Mouse (Mus musculus): Measurements from ENCODE around the gene Glod4. TPM values are rescaled to one million over a fixed set of nuclear protein-coding genes. Genes with fewer than 3 reads are reported as not detected.
A peak's percentile ranks its signal among the peaks of the same experiment; 100 is the strongest.

Glod4 gene
- polyA plus RNA-seq, 1 experiment from 2014 or later = 121 TPM

GRCm38 (mm10) chr11:76153236-76153951 lies 90.1 kb downstream of the Glod4 start:
- Histone ChIP-seq H3K4me2 (no peak overlapping the region), H3K27ac (no peak overlapping the region), H3K9me3 (no peaks in the 10 kb centered on the region), H3K4me3 (no peak overlapping the region), H3K36me3 (peaks cover 52% of the 10 kb centered on the region), H3K27me3 (no peaks in the 10 kb centered on the region), H3K9ac (no peak overlapping the region), H3K4me1 (replicated peaks) (peaks cover 7% of the 10 kb centered on the region)
- no peak for ATAC-seq (ENCODE audit: low FRiP score)
- WGBS = 93% methylated on average over 5 of the region's 5 CpGs

- Histone ChIP-seq H3K27ac (no peak overlapping the region), H3K9ac (no peak overlapping the region), H3K4me3 (no peak overlapping the region), H3K27me3 (no peaks in the 10 kb centered on the region), H3K4me1 (replicated peaks) (peaks cover 15% of the 10 kb centered on the region), H3K4me2 (no peak overlapping the region), H3K9me3 (no peaks in the 10 kb centered on the region), H3K36me3 (peaks cover 35% of the 10 kb centered on the region)
- ATAC-seq (ENCODE audit: low FRiP score) = no peak
- 83% methylated on average over 4 of the region's 4 CpGs for WGBS
Observed at GRCm38 (mm10) chr11:76150980-76151379, 92.5 kb downstream of the Glod4 start.

- ATAC-seq (ENCODE audit: low FRiP score) = no peak
- Histone ChIP-seq H3K27ac (peak overlapping the region; percentile 66), H3K9me3 (no peaks in the 10 kb centered on the region), H3K4me3 (no peak overlapping the region), H3K4me2 (0 out of 2 replicates have a peak overlapping the region, but pooled peaks have one; percentile 10), H3K9ac (no peak overlapping the region), H3K36me3 (peaks cover 20% of the 10 kb centered on the region), H3K4me1 (replicated peaks) (peaks cover 15% of the 10 kb centered on the region), H3K27me3 (no peaks in the 10 kb centered on the region)
- 75% methylated on average over 8 of the region's 8 CpGs for WGBS
Observed at GRCm38 (mm10) chr11:76148055-76149008, 95.2 kb downstream of the Glod4 start.

GRCm38 (mm10) chr11:76146187-76147010 lies 97.1 kb downstream of the Glod4 start:
- H3K36me3 ChIP-seq = peaks cover 21% of the 10 kb centered on the region
- no peak overlapping the region for H3K9ac ChIP-seq
- H3K4me3 ChIP-seq = no peak overlapping the region
- WGBS = 91% methylated on average over 8 of the region's 8 CpGs
- H3K27ac ChIP-seq = no peak overlapping the region
- no peak for ATAC-seq (ENCODE audit: low FRiP score)
- no peaks in the 10 kb centered on the region for H3K9me3 ChIP-seq
- H3K4me1 ChIP-seq (replicated peaks) = peaks cover 15% of the 10 kb centered on the region
- no peaks in the 10 kb centered on the region for H3K27me3 ChIP-seq
- H3K4me2 ChIP-seq = no peak overlapping the region

GRCm38 (mm10) chr11:76145169-76145568 lies 98.4 kb downstream of the Glod4 start:
- peaks cover 23% of the 10 kb centered on the region for H3K36me3 ChIP-seq
- no peak overlapping the region for H3K4me2 ChIP-seq
- no peaks in the 10 kb centered on the region for H3K27me3 ChIP-seq
- ATAC-seq (ENCODE audit: low FRiP score) = no peak
- H3K4me1 ChIP-seq (replicated peaks) = peaks cover 15% of the 10 kb centered on the region
- H3K27ac ChIP-seq = no peak overlapping the region
- no peak overlapping the region for H3K9ac ChIP-seq
- H3K9me3 ChIP-seq = no peaks in the 10 kb centered on the region
- no peak overlapping the region for H3K4me3 ChIP-seq
- WGBS = 100% methylated on average over 1 of the region's 1 CpGs

- Histone ChIP-seq H3K27me3 (no peaks in the 10 kb centered on the region), H3K4me2 (no peak overlapping the region), H3K9ac (no peak overlapping the region), H3K4me3 (no peak overlapping the region), H3K36me3 (peaks cover 23% of the 10 kb centered on the region), H3K4me1 (replicated peaks) (peaks cover 15% of the 10 kb centered on the region), H3K27ac (no peak overlapping the region), H3K9me3 (no peaks in the 10 kb centered on the region)
- WGBS = 96% methylated on average over 8 of the region's 8 CpGs
- ATAC-seq (ENCODE audit: low FRiP score) = no peak
Observed at GRCm38 (mm10) chr11:76144386-76144785, 99.1 kb downstream of the Glod4 start.

GRCm38 (mm10) chr11:76137996-76138395 lies 105.5 kb downstream of the Glod4 start:
- Histone ChIP-seq H3K9me3 (no peaks in the 10 kb centered on the region), H3K4me1 (replicated peaks) (no peaks in the 10 kb centered on the region), H3K4me2 (no peak overlapping the region), H3K4me3 (no peak overlapping the region), H3K27ac (no peak overlapping the region), H3K27me3 (no peaks in the 10 kb centered on the region), H3K9ac (no peak overlapping the region), H3K36me3 (peaks cover 61% of the 10 kb centered on the region)
- WGBS = 88% methylated on average over 3 of the region's 3 CpGs
- no peak for ATAC-seq (ENCODE audit: low FRiP score)

- ATAC-seq (ENCODE audit: low FRiP score) = no peak
- Histone ChIP-seq H3K4me1 (replicated peaks) (no peaks in the 10 kb centered on the region), H3K4me3 (no peak overlapping the region), H3K9ac (no peak overlapping the region), H3K27me3 (no peaks in the 10 kb centered on the region), H3K9me3 (no peaks in the 10 kb centered on the region), H3K36me3 (peaks cover 70% of the 10 kb centered on the region), H3K27ac (no peak overlapping the region), H3K4me2 (no peak overlapping the region)
- 88% methylated on average over 7 of the region's 7 CpGs for WGBS
Observed at GRCm38 (mm10) chr11:76135641-76136437, 107.7 kb downstream of the Glod4 start.

GRCm38 (mm10) chr11:76130859-76131258 lies 112.7 kb downstream of the Glod4 start:
- H3K27ac ChIP-seq = no peak overlapping the region
- H3K9ac ChIP-seq = no peak overlapping the region
- H3K4me2 ChIP-seq = no peak overlapping the region
- no peaks in the 10 kb centered on the region for H3K27me3 ChIP-seq
- no peak for ATAC-seq (ENCODE audit: low FRiP score)
- H3K36me3 ChIP-seq = peaks cover 60% of the 10 kb centered on the region
- H3K9me3 ChIP-seq = no peaks in the 10 kb centered on the region
- no peak overlapping the region for H3K4me3 ChIP-seq
- WGBS = 86% methylated on average over 5 of the region's 5 CpGs
- H3K4me1 ChIP-seq (replicated peaks) = no peaks in the 10 kb centered on the region

GRCm38 (mm10) chr11:76125386-76125785 lies 118.1 kb downstream of the Glod4 start:
- Histone ChIP-seq H3K4me3 (no peak overlapping the region), H3K9ac (no peak overlapping the region), H3K27ac (no peak overlapping the region), H3K9me3 (no peaks in the 10 kb centered on the region), H3K27me3 (no peaks in the 10 kb centered on the region), H3K36me3 (peaks cover 53% of the 10 kb centered on the region), H3K4me1 (replicated peaks) (no peaks in the 10 kb centered on the region), H3K4me2 (no peak overlapping the region)
- WGBS = 83% methylated on average over 8 of the region's 8 CpGs
- ATAC-seq (ENCODE audit: low FRiP score) = no peak

- 87% methylated on average over 1 of the region's 1 CpGs for WGBS
Observed at GRCm38 (mm10) chr11:76123517-76123916, 120.0 kb downstream of the Glod4 start.

More at GRCm38 (mm10) chr11:76123517-76123916, 120.0 kb downstream of the Glod4 start:
- H3K4me3 ChIP-seq = no peak overlapping the region
- no peak overlapping the region for H3K4me2 ChIP-seq
- ATAC-seq (ENCODE audit: low FRiP score) = no peak
- no peaks in the 10 kb centered on the region for H3K27me3 ChIP-seq
- no peaks in the 10 kb centered on the region for H3K4me1 ChIP-seq (replicated peaks)
- H3K27ac ChIP-seq = no peak overlapping the region
- H3K36me3 ChIP-seq = peaks cover 58% of the 10 kb centered on the region
- no peaks in the 10 kb centered on the region for H3K9me3 ChIP-seq
- H3K9ac ChIP-seq = no peak overlapping the region
